ENCODE assay signal across 7 mouse cellular contexts in the genomic region with DNA sequence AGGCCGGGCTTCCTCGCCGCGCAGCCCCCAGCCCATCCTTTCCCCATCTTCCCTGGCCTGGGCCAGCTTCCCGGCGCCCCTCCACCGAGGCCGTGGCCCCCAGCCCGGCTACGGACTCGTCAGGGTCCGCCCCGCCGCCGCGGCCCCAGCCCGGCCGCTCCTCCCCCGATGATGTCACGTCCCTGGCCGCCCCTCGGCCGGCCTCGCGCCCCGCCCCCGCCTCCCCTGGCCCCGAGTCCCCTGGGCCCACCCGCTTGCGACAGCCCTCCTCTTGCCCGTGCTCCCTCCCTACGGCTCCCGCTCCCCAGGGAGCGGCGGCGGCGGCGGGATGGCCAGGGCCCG. TPM values are rescaled to one million over a fixed set of nuclear protein-coding genes. Genes with fewer than 3 reads are reported as not detected.
DNase-seq lines count a peak whose midpoint lies in the region; ATAC-seq and TF ChIP-seq lines count a peak whose summit lies in the region.

Gene Ebf4, plus strand, starts transcription at position 234 of the 342 bp plus-strand sequence.

- TF ChIP-seq POLR2A in thymus, adult 2 months (IDR thresholded peaks at IDR 0.05; ENCODE audit: control insufficient read depth, extremely low read depth, insufficient read depth, low read length, poor library complexity): no peak

- peak within 1 kb of the TSS; percentile 75 for H3K9ac ChIP-seq in stomach, postnatal 0 days (ENCODE audit: low read length)

- 2% methylated on average over 33 of the region's 39 CpGs for WGBS in thymus, adult 2 months
- 2% methylated on average over 27 of the region's 39 CpGs for WGBS in stomach, postnatal 0 days

- peak within 1 kb of the TSS; percentile 70 for H3K4me2 ChIP-seq in stomach, postnatal 0 days (replicated peaks; ENCODE audit: low read depth)

- H3K36me3 ChIP-seq in thymus, adult 2 months (ENCODE audit: control insufficient read depth, insufficient read depth, low read length): no peaks in the 10 kb centered on the region
- H3K36me3 ChIP-seq in stomach, postnatal 0 days (ENCODE audit: control insufficient read depth, insufficient read depth, low read length): no peaks in the 10 kb centered on the region

- TF ChIP-seq CTCF in thymus, adult 2 months (IDR thresholded peaks at IDR 0.05; ENCODE audit: borderline replicate concordance, control insufficient read depth, extremely low read depth, insufficient read depth, low read length, poor library complexity): no peak
- TF ChIP-seq CTCF in stomach, postnatal 0 days (IDR thresholded peaks at IDR 0.05; ENCODE audit: low read depth): no peak

- no peak for TF ChIP-seq EP300 in stomach, postnatal 0 days (optimal IDR thresholded peaks at IDR 0.05)

- no peaks in the 10 kb centered on the region for H3K9me3 ChIP-seq in stomach, postnatal 0 days (ENCODE audit: control insufficient read depth, low read length)

- ATAC-seq in stomach, postnatal 0 days (ENCODE audit: low FRiP score, low TSS enrichment): peak; percentile 72

- DNase-seq in thymus, adult 2 months: no peak
- no peak for DNase-seq in thymus, adult 18-20 months
- peak; percentile 49 to 70 for DNase-seq in cerebellum, postnatal 25 days
- peak; percentile 49 to 52 for DNase-seq in heart, adult 9 months (ENCODE audit: low spot score in 2 of 2)
- DNase-seq in kidney, postnatal 14 days: peak; percentile 75
- peak; percentile 10 for DNase-seq in lung, postnatal 25 days (ENCODE audit: low spot score)
- DNase-seq in stomach, postnatal 0 days (ENCODE audit: low spot score): peak; percentile 61

- H3K4me3 ChIP-seq in thymus, adult 2 months (ENCODE audit: control insufficient read depth, insufficient read depth, low read length): peak within 1 kb of the TSS; percentile 5; the same call in 1 of the 2 replicates
- H3K4me3 ChIP-seq in stomach, postnatal 0 days (ENCODE audit: low read depth, low read length): peak within 1 kb of the TSS; percentile 68

- peaks cover 34% of the 10 kb centered on the region; the same call in 1 of the 2 replicates for H3K27me3 ChIP-seq in thymus, adult 2 months (ENCODE audit: control insufficient read depth, insufficient read depth, low read length)
- no peaks in the 10 kb centered on the region for H3K27me3 ChIP-seq in stomach, postnatal 0 days (ENCODE audit: control insufficient read depth, insufficient read depth, low read length)

- no peak within 1 kb of the TSS for H3K27ac ChIP-seq in thymus, adult 2 months (ENCODE audit: control insufficient read depth, insufficient read depth, low read length)
- peak within 1 kb of the TSS; percentile 58; the same call in 1 of the 2 replicates for H3K27ac ChIP-seq in stomach, postnatal 0 days (replicated peaks)

- H3K4me1 ChIP-seq in thymus, adult 2 months (replicated peaks; ENCODE audit: control insufficient read depth, insufficient read depth, low read length): no peaks in the 10 kb centered on the region
- H3K4me1 ChIP-seq in stomach, postnatal 0 days (replicated peaks; ENCODE audit: control insufficient read depth, insufficient read depth): no peaks in the 10 kb centered on the region

RNA-seq across cellular contexts. Expression of gene Ebf4, which starts in this region (rescaled TPM):
- polyA plus RNA-seq in thymus, adult 2 months (2012; rRNA removed): 0.69 and 0.78 TPM in 2 replicates
- 1.1 and 1.3 TPM in 2 replicates for polyA plus RNA-seq in stomach, postnatal 0 days (2015; fragmentation: Nextera tagmentation; extraction: Ambion mirVana)

Comparison
In these comparisons a context has a peak if more than half of its experiments do, and no peak if none do; other contexts are left out.
1. DNase-seq: peak in cerebellum, postnatal 25 days (2 of 2), heart, adult 9 months (2 of 2), kidney, postnatal 14 days (single experiment), lung, postnatal 25 days (single experiment) and stomach, postnatal 0 days (single experiment); none in thymus, adult 2 months (single experiment) and thymus, adult 18-20 months (0 of 2).